Mouse (Mus musculus): Measurements from ENCODE around the gene Rai14.

Gene Rai14

GRCm38 (mm10) chr15:10721259-10721781, 6.9 kb upstream of the Rai14 start:
- DNase-seq (ENCODE audit: low spot score in 2 of 2), result no peak

GRCm38 (mm10) chr15:10720671-10721070, 6.2 kb upstream of the Rai14 start:
- DNase-seq (ENCODE audit: low spot score in 2 of 2), result no peak

- DNase-seq (ENCODE audit: low spot score in 2 of 2), result no peak
Measured at GRCm38 (mm10) chr15:10720188-10720587, 5.8 kb upstream of the Rai14 start.

- DNase-seq (ENCODE audit: low spot score in 2 of 2), result no peak
Measured at GRCm38 (mm10) chr15:10719511-10719910, 5.1 kb upstream of the Rai14 start.

GRCm38 (mm10) chr15:10718763-10719162, 4.3 kb upstream of the Rai14 start:
- DNase-seq (ENCODE audit: low spot score in 2 of 2), result no peak

- no peak for DNase-seq (ENCODE audit: low spot score in 2 of 2)
Measured at GRCm38 (mm10) chr15:10717284-10717683, 2.9 kb upstream of the Rai14 start.

- DNase-seq (ENCODE audit: low spot score in 2 of 2), result no peak
Measured at GRCm38 (mm10) chr15:10715966-10716365, 1.5 kb upstream of the Rai14 start.

- DNase-seq (ENCODE audit: low spot score in 2 of 2), result no peak
Measured at GRCm38 (mm10) chr15:10715139-10715505, 698 bp upstream of the Rai14 start.

GRCm38 (mm10) chr15:10713626-10714316, 653 bp downstream of the Rai14 start:
- DNase-seq (ENCODE audit: low spot score in 2 of 2), result no peak

- DNase-seq (ENCODE audit: low spot score in 2 of 2), result no peak
Measured at GRCm38 (mm10) chr15:10713181-10713625, 1.2 kb downstream of the Rai14 start.

- no peak for DNase-seq (ENCODE audit: low spot score in 2 of 2)
Measured at GRCm38 (mm10) chr15:10712288-10712687, 2.1 kb downstream of the Rai14 start.

GRCm38 (mm10) chr15:10711231-10711630, 3.2 kb downstream of the Rai14 start:
- no peak for DNase-seq (ENCODE audit: low spot score in 2 of 2)

GRCm38 (mm10) chr15:10708591-10709272, 5.7 kb downstream of the Rai14 start:
- DNase-seq (ENCODE audit: low spot score in 2 of 2), result no peak

- no peak for DNase-seq (ENCODE audit: low spot score in 2 of 2)
Measured at GRCm38 (mm10) chr15:10707109-10707508, 7.3 kb downstream of the Rai14 start.

GRCm38 (mm10) chr15:10706414-10706813, 8.0 kb downstream of the Rai14 start:
- DNase-seq (ENCODE audit: low spot score in 2 of 2), result no peak

GRCm38 (mm10) chr15:10705752-10706151, 8.7 kb downstream of the Rai14 start:
- DNase-seq (ENCODE audit: low spot score in 2 of 2), result no peak

GRCm38 (mm10) chr15:10704328-10704727, 10.1 kb downstream of the Rai14 start:
- DNase-seq (ENCODE audit: low spot score in 2 of 2), result no peak

GRCm38 (mm10) chr15:10701571-10701970, 12.9 kb downstream of the Rai14 start:
- no peak for DNase-seq (ENCODE audit: low spot score in 2 of 2)

GRCm38 (mm10) chr15:10700891-10701466, 13.4 kb downstream of the Rai14 start:
- no peak for DNase-seq (ENCODE audit: low spot score in 2 of 2)

- no peak for DNase-seq (ENCODE audit: low spot score in 2 of 2)
Measured at GRCm38 (mm10) chr15:10696478-10697234, 17.8 kb downstream of the Rai14 start.

- DNase-seq (ENCODE audit: low spot score in 2 of 2), result no peak
Measured at GRCm38 (mm10) chr15:10692627-10693026, 21.8 kb downstream of the Rai14 start.

GRCm38 (mm10) chr15:10691481-10691880, 22.9 kb downstream of the Rai14 start:
- DNase-seq (ENCODE audit: low spot score in 2 of 2), result no peak
